10 mouse cellular contexts compared by ENCODE assay signal in the genomic region with DNA sequence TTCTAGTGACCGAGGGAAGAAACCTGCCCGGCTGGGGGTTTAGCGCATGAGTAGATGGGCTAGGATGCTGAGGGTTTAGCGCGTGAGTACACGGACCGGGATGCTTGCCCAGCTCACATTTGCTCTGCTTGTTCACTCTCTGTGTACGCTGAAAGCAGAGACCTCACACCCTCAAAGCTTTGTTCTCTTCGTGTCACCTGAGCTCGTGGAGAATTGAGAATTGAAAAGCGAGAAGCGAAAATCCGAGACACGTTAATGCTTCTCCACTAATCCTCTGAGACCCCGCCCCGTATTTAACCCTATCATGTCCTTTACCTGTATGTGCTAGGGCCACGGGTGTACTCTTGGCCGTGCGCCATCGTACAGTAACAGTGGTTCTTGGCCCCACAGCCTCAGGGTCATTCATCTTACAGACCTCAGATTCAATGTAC. TPM values are rescaled to one million over a fixed set of nuclear protein-coding genes. Genes with fewer than 3 reads are reported as not detected.
DNase-seq lines count a peak whose midpoint lies in the region; ATAC-seq and TF ChIP-seq lines count a peak whose summit lies in the region.
"Had no signal": no experiment of that assay in that cellular context is flagged by ENCODE, and none has a peak within 500 bp of the region (broad histone marks: within the 10 kb centered on the region; RNA-seq: fewer than 3 reads in every experiment).

No protein-coding gene starts in this region.

- peaks cover 28% of the 10 kb centered on the region for H3K27me3 ChIP-seq in heart, embryonic 12.5 days (replicated peaks)
- 0 out of 2 replicates have a peak, but pooled peaks cover 5% of the 10 kb centered on the region for H3K27me3 ChIP-seq in forebrain, embryonic 12.5 days
- H3K27me3 ChIP-seq in midbrain, embryonic 10.5 days (ENCODE audit: low read depth, poor library complexity, severe bottlenecking): peaks cover 34% of the 10 kb centered on the region
- no peaks in the 10 kb centered on the region; the same call in 1 of the 2 replicates for H3K27me3 ChIP-seq in thymus, adult 2 months (ENCODE audit: control insufficient read depth, insufficient read depth, low read length)

- TF ChIP-seq POLR2A in thymus, adult 2 months (IDR thresholded peaks at IDR 0.05; ENCODE audit: control insufficient read depth, extremely low read depth, insufficient read depth, low read length, poor library complexity): no peak

- no peak overlapping the region for H3K9ac ChIP-seq in heart, embryonic 12.5 days
- peak overlapping the region; percentile 43; the same call in 1 of the 2 replicates for H3K9ac ChIP-seq in forebrain, embryonic 12.5 days

- TF ChIP-seq CTCF in thymus, adult 2 months (IDR thresholded peaks at IDR 0.05; ENCODE audit: borderline replicate concordance, control insufficient read depth, extremely low read depth, insufficient read depth, low read length, poor library complexity): no peak

- no peak for DNase-seq in heart, adult 9 months (ENCODE audit: low spot score in 2 of 2)
- peak; percentile 6 for DNase-seq in ES-CJ7 (ENCODE audit: low read depth, low spot score)
- peak; percentile 28 for DNase-seq in midbrain, embryonic 10.5 days (ENCODE audit: low spot score)
- DNase-seq in thymus, adult 2 months: no peak
- DNase-seq in gastrocnemius, postnatal 4 days (ENCODE audit: low spot score in 2 of 2): no peak
- no peak for DNase-seq in cerebellum, adult 11-12 months
- DNase-seq: thymus, postnatal 25 days had no signal

- ATAC-seq in heart, embryonic 12.5 days (ENCODE audit: insufficient number of reproducible peaks, low FRiP score): no peak
- peak; percentile 77 for ATAC-seq in forebrain, embryonic 12.5 days (ENCODE audit: low FRiP score)

- WGBS in heart, embryonic 12.5 days: 5% methylated on average over 20 of the region's 20 CpGs
- WGBS in forebrain, embryonic 12.5 days: 3% methylated on average over 20 of the region's 20 CpGs
- 6% methylated on average over 20 of the region's 20 CpGs for WGBS in midbrain, embryonic 10.5 days
- 11% methylated on average over 20 of the region's 20 CpGs for WGBS in thymus, adult 2 months

- H3K9me3 ChIP-seq in heart, embryonic 12.5 days (replicated peaks): peaks cover 3% of the 10 kb centered on the region
- no peaks in the 10 kb centered on the region for H3K9me3 ChIP-seq in forebrain, embryonic 12.5 days
- H3K9me3 ChIP-seq in midbrain, embryonic 10.5 days (replicated peaks): no peaks in the 10 kb centered on the region

- no peaks in the 10 kb centered on the region for H3K36me3 ChIP-seq in heart, embryonic 12.5 days
- no peaks in the 10 kb centered on the region for H3K36me3 ChIP-seq in forebrain, embryonic 12.5 days (replicated peaks)
- no peaks in the 10 kb centered on the region for H3K36me3 ChIP-seq in midbrain, embryonic 10.5 days
- no peaks in the 10 kb centered on the region for H3K36me3 ChIP-seq in thymus, adult 2 months (ENCODE audit: control insufficient read depth, insufficient read depth, low read length)

- H3K4me1 ChIP-seq in heart, embryonic 12.5 days (replicated peaks): no peaks in the 10 kb centered on the region
- peaks cover 19% of the 10 kb centered on the region for H3K4me1 ChIP-seq in forebrain, embryonic 12.5 days
- H3K4me1 ChIP-seq in midbrain, embryonic 10.5 days: peaks cover 43% of the 10 kb centered on the region
- no peaks in the 10 kb centered on the region for H3K4me1 ChIP-seq in thymus, adult 2 months (replicated peaks; ENCODE audit: control insufficient read depth, insufficient read depth, low read length)

- H3K4me3 ChIP-seq in heart, embryonic 12.5 days: peak overlapping the region; percentile 22
- peak overlapping the region; percentile 26 for H3K4me3 ChIP-seq in forebrain, embryonic 12.5 days (replicated peaks)
- H3K4me3 ChIP-seq in midbrain, embryonic 10.5 days: peak overlapping the region; percentile 45
- H3K4me3 ChIP-seq in thymus, adult 2 months (ENCODE audit: control insufficient read depth, insufficient read depth, low read length): no peak overlapping the region

- H3K27ac ChIP-seq in heart, embryonic 12.5 days (ENCODE audit: poor library complexity, severe bottlenecking): no peak overlapping the region
- peak overlapping the region; percentile 53; the same call in 1 of the 2 replicates for H3K27ac ChIP-seq in forebrain, embryonic 12.5 days
- H3K27ac ChIP-seq in midbrain, embryonic 10.5 days (replicated peaks): 0 out of 2 replicates have a peak overlapping the region, but pooled peaks have one; percentile 19
- H3K27ac ChIP-seq in thymus, adult 2 months (ENCODE audit: control insufficient read depth, insufficient read depth, low read length): no peak overlapping the region
- H3K27ac ChIP-seq: macrophage had no signal

- peak overlapping the region; percentile 57 for H3K4me2 ChIP-seq in heart, embryonic 12.5 days
- peak overlapping the region; percentile 55 for H3K4me2 ChIP-seq in forebrain, embryonic 12.5 days

RNA-seq across cellular contexts. Expression of gene Tmem150c, which starts 38.9 kb away (rescaled TPM):
- 1.1 and 1.9 TPM in 2 replicates for polyA plus RNA-seq in heart, embryonic 12.5 days (2016; fragmentation: Nextera tagmentation; extraction: Ambion mirVana)
- polyA plus RNA-seq in forebrain, embryonic 12.5 days (2016; fragmentation: Nextera tagmentation; extraction: Ambion mirVana): 5.8 and 6.3 TPM in 2 replicates
- 3.6 and 3.8 TPM in 2 replicates for polyA plus RNA-seq in midbrain, embryonic 10.5 days (2016; fragmentation: Nextera tagmentation; extraction: Ambion mirVana)
- 4.4 TPM in 2 replicates for polyA plus RNA-seq in thymus, adult 2 months (2012; rRNA removed)
- 1 to 10 TPM; 5.1 to 5.7 TPM for total RNA-seq in gastrocnemius, postnatal 4 days (2021)

Comparison
In these comparisons a context has a peak if more than half of its experiments do, and no peak if none do; other contexts are left out.
1. H3K27ac ChIP-seq: peak in forebrain, embryonic 12.5 days (single experiment) and midbrain, embryonic 10.5 days (single experiment); none in heart, embryonic 12.5 days (single experiment) and thymus, adult 2 months (single experiment).
2. DNase-seq: peak in ES-CJ7 (single experiment) and midbrain, embryonic 10.5 days (single experiment); none in heart, adult 9 months (0 of 2), thymus, adult 2 months (single experiment), gastrocnemius, postnatal 4 days (0 of 2) and cerebellum, adult 11-12 months (single experiment).